ENCODE assay signal across 25 mouse cellular contexts in genomic region chr13:20985961-20986360, GRCm38 (mm10).
"Had no signal": no experiment of that assay in that cellular context is flagged by ENCODE, and none has a peak within 500 bp of the region (broad histone marks: within the 10 kb centered on the region; RNA-seq: fewer than 3 reads in every experiment).

No protein-coding gene starts in this region.

- H3K4me1 ChIP-seq: heart, embryonic 10.5 days; heart, embryonic 12.5 days; hindbrain, embryonic 10.5 days; hindbrain, embryonic 12.5 days; hindbrain, embryonic 15.5 days; kidney, embryonic 15.5 days; limb, embryonic 10.5 days; limb, embryonic 12.5 days; liver, embryonic 13.5 days; liver, embryonic 15.5 days had no signal

- H3K9ac ChIP-seq: heart, embryonic 12.5 days; hindbrain, embryonic 12.5 days; hindbrain, embryonic 15.5 days; kidney, embryonic 15.5 days; limb, embryonic 12.5 days; liver, embryonic 13.5 days; liver, embryonic 15.5 days had no signal

- H3K36me3 ChIP-seq: heart, embryonic 10.5 days; heart, embryonic 12.5 days; hindbrain, embryonic 10.5 days; hindbrain, embryonic 12.5 days; hindbrain, embryonic 15.5 days; kidney, embryonic 15.5 days; limb, embryonic 10.5 days; limb, embryonic 12.5 days; liver, embryonic 13.5 days; liver, embryonic 15.5 days had no signal

- H3K9me3 ChIP-seq: heart, embryonic 10.5 days; heart, embryonic 12.5 days; hindbrain, embryonic 10.5 days; hindbrain, embryonic 12.5 days; hindbrain, embryonic 15.5 days; kidney, embryonic 15.5 days; limb, embryonic 10.5 days; limb, embryonic 12.5 days; liver, embryonic 13.5 days; liver, embryonic 15.5 days had no signal

- H3K4me3 ChIP-seq: gastrocnemius, adult 2 months; heart, embryonic 10.5 days; heart, embryonic 12.5 days; hindbrain, embryonic 10.5 days; hindbrain, embryonic 12.5 days; hindbrain, embryonic 15.5 days; kidney, embryonic 15.5 days; left cerebral cortex, adult 2 months; limb, embryonic 10.5 days; limb, embryonic 12.5 days; liver, embryonic 13.5 days; liver, embryonic 15.5 days had no signal

- H3K27me3 ChIP-seq: heart, embryonic 12.5 days; hindbrain, embryonic 12.5 days; hindbrain, embryonic 15.5 days; kidney, embryonic 15.5 days; limb, embryonic 12.5 days; liver, embryonic 13.5 days; liver, embryonic 15.5 days had no signal

- DNase-seq: gastrocnemius, adult 2 months; gastrocnemius, postnatal 10 days; gastrocnemius, postnatal 25 days; heart, adult 18-20 months; heart, postnatal 10 days; heart, postnatal 4 days; kidney, adult 11 months; kidney, adult 2 months; kidney, adult 9 months; kidney, postnatal 14 days; layer of hippocampus, adult 9-11 months; liver; liver, embryonic 13.5 days had no signal

- H3K27ac ChIP-seq: gastrocnemius, adult 2 months; heart, embryonic 10.5 days; hindbrain, embryonic 10.5 days; hindbrain, embryonic 12.5 days; hindbrain, embryonic 15.5 days; hindbrain, postnatal 0 days; kidney, embryonic 15.5 days; kidney, postnatal 0 days; left cerebral cortex, adult 2 months; limb, embryonic 10.5 days; limb, embryonic 12.5 days; liver, embryonic 13.5 days; liver, embryonic 15.5 days had no signal
